Mouse (Mus musculus) hindbrain, postnatal 0 days (tissue): Measurements from ENCODE around the gene Rcan1. TPM values are rescaled to one million over a fixed set of nuclear protein-coding genes. Genes with fewer than 3 reads are reported as not detected.
"Not testable (repeated sequence)": the region's sequence is repeated elsewhere in the genome, so short reads cannot be mapped to it uniquely, and the experiment has no call there.

Source experiments
- ATAC-seq: fragments of 200-750 bp; cut with Nextera tagmentation; 2 replicates; pipeline ENCODE4 v1.8.0; 2017; ENCODE audit warnings: mild to moderate bottlenecking, moderate TSS enrichment, moderate library complexity
- DNase-seq: peaks from one replicate; pipeline ENCODE4 v3.0.0-alpha.2; 2015; ENCODE audit warnings: low spot score
- H3K27ac ChIP-seq: fragments of 300-500 bp; sonication (generic); 2 replicates; pipeline ENCODE4 v1.5.1; 2014; ENCODE audit warnings: mild to moderate bottlenecking
- H3K27me3 ChIP-seq: fragments of 300-500 bp; sonication (generic); 2 replicates; pipeline ENCODE4 v1.6.1; 2014; ENCODE audit warnings: low read length, mixed read lengths; ENCODE audit not compliant: insufficient read depth
- H3K36me3 ChIP-seq: fragments of 300-500 bp; sonication (generic); 2 replicates; pipeline ENCODE4 v1.6.1; 2014; ENCODE audit warnings: low read length, mixed read lengths; ENCODE audit not compliant: insufficient read depth
- H3K4me1 ChIP-seq: fragments of 300-500 bp; sonication (generic); 2 replicates; pipeline ENCODE4 v1.6.1; 2014; ENCODE audit warnings: antibody characterized with exemption, low read length, mixed read lengths; ENCODE audit not compliant: insufficient read depth
- H3K4me2 ChIP-seq: fragments of 300-500 bp; sonication (generic); 2 replicates; pipeline ENCODE4 v1.6.1; 2014; ENCODE audit warnings: low read depth, mild to moderate bottlenecking, low read length, moderate library complexity, mixed read lengths
- H3K4me3 ChIP-seq: fragments of 300-500 bp; sonication (generic); 2 replicates; pipeline ENCODE4 v1.5.1; 2014; ENCODE audit warnings: low read length
- H3K9ac ChIP-seq: fragments of 300-500 bp; sonication (generic); replicated peaks from 2 replicates; pipeline ENCODE4 v1.6.1; 2014; ENCODE audit warnings: mild to moderate bottlenecking, low read length, moderate library complexity, mixed read lengths
- H3K9me3 ChIP-seq: fragments of 300-500 bp; sonication (generic); 2 replicates; pipeline ENCODE4 v1.6.1; 2016; ENCODE audit warnings: low read length, mixed read lengths
- CTCF ChIP-seq: IDR thresholded peaks from 2 replicates; pipeline ENCODE4 v1.5.1; 2016; ENCODE audit warnings: antibody characterized with exemption, control low read depth, low read depth
- WGBS: fragments of 180-500 bp; shearing (Covaris S2); extraction: QIAGEN DNeasy Blood & Tissue Kit; methylation state at CpG from one replicate; pipeline ENCODE4 v1.1.7; 2014; 5-methylcytosine and 5-hydroxymethylcytosine counted together
- polyA plus RNA-seq: library from polyadenylated mRNA; unstranded; fragments of >200 nt; fragmentation: Nextera tagmentation; extraction: Ambion mirVana; gene quantifications from 2 replicates; pipeline ENCODE4 v1.2.1, GENCODE M21; 2015
- total RNA-seq: library from RNA; depleted of rRNA; stranded (reverse); fragments of >200 nt; gene quantifications from 2 replicates; pipeline ENCODE4 v1.2.3, GENCODE M21; 2014

The Rcan1 gene
- total and polyA plus RNA-seq, 2 experiments from 2014 or later, result 67.4 to 87.1 TPM

DNA sequence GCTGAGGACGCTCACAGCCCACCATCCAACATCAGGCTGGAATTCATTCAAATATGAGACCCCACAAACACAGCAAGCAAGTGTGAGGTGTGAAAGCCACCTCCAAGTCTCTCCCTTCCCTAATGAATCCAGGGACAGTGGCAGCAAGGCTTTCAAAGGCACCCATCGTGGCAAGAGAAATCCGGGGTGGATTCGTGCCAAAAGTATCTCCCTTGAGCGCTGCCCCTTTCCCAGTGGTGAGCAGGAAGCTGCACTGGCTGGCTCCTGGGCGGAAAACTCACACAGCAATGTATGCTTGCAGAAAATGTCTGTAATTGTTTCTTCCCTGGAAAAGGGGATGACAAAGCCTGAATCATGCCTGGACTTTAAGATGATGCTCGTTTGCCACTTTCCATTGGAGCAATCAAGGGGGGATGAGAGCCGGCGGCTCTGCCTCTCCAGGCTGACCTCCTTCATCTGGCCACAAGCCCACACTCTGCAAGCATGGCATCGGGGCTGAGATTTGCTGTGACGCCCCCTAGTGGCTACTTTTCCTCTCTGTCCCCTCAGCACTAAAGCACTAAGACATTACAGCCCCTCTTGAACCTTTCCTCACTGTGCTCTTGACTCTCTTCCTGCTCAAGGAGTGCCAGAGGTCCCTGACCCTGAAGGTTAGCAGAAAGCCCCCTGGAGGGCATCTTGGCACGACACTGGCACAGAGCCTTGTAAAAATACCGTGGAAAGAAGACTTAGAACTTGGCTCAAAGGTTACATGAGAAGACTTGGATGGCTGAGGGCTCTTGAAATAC, 49.3 kb downstream of the Rcan1 start:
- Histone ChIP-seq H3K36me3 (no peaks in the 10 kb centered on the region), H3K9ac (no peak overlapping the region), H3K4me1 (no peaks in the 10 kb centered on the region), H3K9me3 (no peaks in the 10 kb centered on the region), H3K27me3 (no peaks in the 10 kb centered on the region), H3K4me2 (no peak overlapping the region), H3K27ac (no peak overlapping the region), H3K4me3 (no peak overlapping the region)
- WGBS, result 46% methylated on average over 13 of the region's 13 CpGs
- ATAC-seq (peak; percentile 33; the same call in 1 of the 2 replicates), DNase-seq (no peak)
- TF ChIP-seq CTCF, result peak; percentile 50

DNA sequence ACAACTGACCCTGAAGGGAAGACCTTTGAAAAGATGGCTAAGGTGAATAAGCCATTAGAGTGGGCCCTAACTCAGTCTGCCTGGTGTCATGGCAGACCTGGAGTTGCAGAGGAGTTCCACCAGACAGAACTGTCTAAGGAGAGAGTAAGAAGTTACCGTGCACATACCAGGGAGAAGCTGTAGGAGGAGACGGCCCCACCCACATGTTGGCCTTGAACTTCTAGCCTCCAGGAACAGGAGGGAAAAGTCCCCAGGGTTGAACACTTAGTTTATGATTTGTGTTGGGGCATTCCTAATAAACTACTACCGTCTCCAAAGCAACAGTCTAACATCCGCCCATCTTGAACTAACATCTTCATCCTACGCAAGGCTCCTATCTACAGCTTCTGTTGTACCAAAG, 50.0 kb downstream of the Rcan1 start:
- H3K9me3 ChIP-seq, result no peaks in the 10 kb centered on the region
- no peaks in the 10 kb centered on the region for H3K27me3 ChIP-seq
- no peak for TF ChIP-seq CTCF
- DNase-seq, result no peak
- no peak for ATAC-seq
- H3K4me3 ChIP-seq, result no peak overlapping the region
- no peaks in the 10 kb centered on the region for H3K4me1 ChIP-seq
- no peak overlapping the region for H3K9ac ChIP-seq
- H3K4me2 ChIP-seq, result no peak overlapping the region
- no peak overlapping the region for H3K27ac ChIP-seq
- 92% methylated on average over 5 of the region's 5 CpGs for WGBS
- no peaks in the 10 kb centered on the region for H3K36me3 ChIP-seq

- H3K36me3 ChIP-seq, result no peaks in the 10 kb centered on the region
- WGBS, result 95% methylated on average over 12 of the region's 12 CpGs
- no peak overlapping the region for H3K4me3 ChIP-seq
- H3K27me3 ChIP-seq, result no peaks in the 10 kb centered on the region
- no peak overlapping the region for H3K4me2 ChIP-seq
- DNase-seq (no peak), ATAC-seq (no peak)
- H3K27ac ChIP-seq, result no peak overlapping the region
- H3K4me1 ChIP-seq, result no peaks in the 10 kb centered on the region
- no peak for TF ChIP-seq CTCF
- H3K9ac ChIP-seq, result no peak overlapping the region
- no peaks in the 10 kb centered on the region for H3K9me3 ChIP-seq
Observed at GRCm38 (mm10) chr16:92419099-92419498, 51.6 kb downstream of the Rcan1 start.

- Histone ChIP-seq H3K27me3 (no peaks in the 10 kb centered on the region), H3K9me3 (no peaks in the 10 kb centered on the region), H3K4me2 (no peak overlapping the region), H3K4me3 (no peak overlapping the region), H3K4me1 (no peaks in the 10 kb centered on the region), H3K27ac (no peak overlapping the region), H3K9ac (no peak overlapping the region), H3K36me3 (no peaks in the 10 kb centered on the region)
- DNase-seq, result no peak
- no peak for TF ChIP-seq CTCF
- WGBS, result 91% methylated on average over 2 of the region's 2 CpGs
- no peak for ATAC-seq
Observed at GRCm38 (mm10) chr16:92417267-92417666, 53.4 kb downstream of the Rcan1 start.

- ATAC-seq (no peak), DNase-seq (no peak)
- no peak for TF ChIP-seq CTCF
- H3K36me3 ChIP-seq, result no peaks in the 10 kb centered on the region
- H3K27ac ChIP-seq, result no peak overlapping the region; the same call in 1 of the 2 replicates
- H3K4me2 ChIP-seq, result no peak overlapping the region
- WGBS, result 43% methylated on average over 7 of the region's 7 CpGs
- no peak overlapping the region for H3K4me3 ChIP-seq
- no peaks in the 10 kb centered on the region for H3K4me1 ChIP-seq
- no peaks in the 10 kb centered on the region for H3K9me3 ChIP-seq
- H3K27me3 ChIP-seq, result no peaks in the 10 kb centered on the region
- H3K9ac ChIP-seq, result no peak overlapping the region
Observed at GRCm38 (mm10) chr16:92415702-92416118, 55.0 kb downstream of the Rcan1 start.

GRCm38 (mm10) chr16:92415038-92415437, 55.6 kb downstream of the Rcan1 start:
- 64% methylated on average over 6 of the region's 6 CpGs for WGBS
- H3K27ac ChIP-seq, H3K4me1 ChIP-seq, DNase-seq, H3K9ac ChIP-seq, H3K9me3 ChIP-seq, H3K4me2 ChIP-seq, H3K27me3 ChIP-seq, H3K4me3 ChIP-seq, H3K36me3 ChIP-seq, ATAC-seq: not testable (repeated sequence)

- H3K27ac ChIP-seq, result no peak overlapping the region
Observed at GRCm38 (mm10) chr16:92412888-92413287, 57.8 kb downstream of the Rcan1 start.

More at GRCm38 (mm10) chr16:92412888-92413287, 57.8 kb downstream of the Rcan1 start:
- no peak for TF ChIP-seq CTCF
- 28% methylated on average over 7 of the region's 7 CpGs for WGBS
- H3K4me3 ChIP-seq, result no peak overlapping the region
- H3K36me3 ChIP-seq, result no peaks in the 10 kb centered on the region
- H3K4me2 ChIP-seq, result no peak overlapping the region
- H3K4me1 ChIP-seq, result no peaks in the 10 kb centered on the region
- no peak overlapping the region for H3K9ac ChIP-seq
- DNase-seq (no peak), ATAC-seq (0 out of 2 replicates have a peak, but pooled peaks have one; percentile 32)
- no peaks in the 10 kb centered on the region for H3K27me3 ChIP-seq
- no peaks in the 10 kb centered on the region for H3K9me3 ChIP-seq
